Mouse (Mus musculus) cerebellum, adult 11-12 months (tissue): ENCODE results near the gene Atxn7l2.

Source experiments
- DNase-seq: peaks from one replicate; pipeline ENCODE4 v3.0.0; 2022

The Atxn7l2 gene

DNA sequence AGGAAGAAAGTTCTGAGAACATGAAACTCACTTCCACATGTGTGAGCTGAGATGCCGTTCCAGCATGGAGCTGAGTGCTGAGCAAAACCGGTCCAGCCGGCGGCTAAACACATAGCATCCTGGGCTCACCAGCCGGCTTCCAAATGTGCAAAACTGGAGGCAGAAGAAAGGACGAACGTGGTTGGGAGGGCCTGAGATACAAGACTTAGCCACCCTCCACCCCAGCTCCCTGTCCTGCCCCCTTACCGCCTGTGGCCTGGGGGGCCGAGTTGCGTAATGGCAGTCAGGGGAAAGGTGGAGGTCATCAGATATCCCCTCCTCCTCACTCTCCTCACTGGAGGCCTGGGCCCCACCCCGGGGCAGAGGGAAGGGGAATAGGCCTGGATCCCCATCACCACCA is 6.3 kb downstream of the Atxn7l2 start:
- DNase-seq = peak; percentile 41

DNA sequence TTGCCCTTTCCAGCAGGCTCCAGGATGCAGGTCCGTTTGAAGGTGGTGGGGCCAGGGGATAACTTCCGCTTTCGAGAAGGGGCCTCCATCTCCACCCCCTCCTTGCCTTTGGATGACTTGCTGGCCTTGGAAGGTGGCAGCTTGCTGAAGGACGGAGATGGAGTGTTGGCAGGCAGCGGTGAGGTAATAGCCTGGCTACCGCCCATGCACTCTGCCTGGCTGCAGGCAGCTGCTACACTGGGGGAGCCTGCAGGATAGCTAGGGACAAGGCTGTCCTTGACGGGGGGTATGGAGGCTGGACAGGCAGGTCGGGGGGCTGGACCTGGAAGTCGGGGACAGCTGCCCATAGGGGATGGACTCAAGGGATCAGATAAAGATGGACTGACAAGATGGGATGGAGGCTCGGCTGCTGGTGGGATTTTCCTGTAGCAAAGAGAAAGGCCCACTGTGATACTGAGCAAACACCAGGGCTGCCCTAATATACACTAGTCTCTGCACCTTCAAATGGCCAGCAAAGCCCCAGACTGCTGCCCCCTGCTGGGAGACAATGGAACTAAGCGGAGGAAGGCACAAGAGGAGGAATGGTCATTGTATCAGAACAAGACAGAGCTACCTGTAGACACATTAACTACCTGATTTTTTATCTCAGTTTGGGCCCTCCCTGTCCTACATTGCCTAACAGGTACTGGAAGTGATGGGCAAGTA is 7.0 kb downstream of the Atxn7l2 start:
- peak; percentile 84 for DNase-seq

DNA sequence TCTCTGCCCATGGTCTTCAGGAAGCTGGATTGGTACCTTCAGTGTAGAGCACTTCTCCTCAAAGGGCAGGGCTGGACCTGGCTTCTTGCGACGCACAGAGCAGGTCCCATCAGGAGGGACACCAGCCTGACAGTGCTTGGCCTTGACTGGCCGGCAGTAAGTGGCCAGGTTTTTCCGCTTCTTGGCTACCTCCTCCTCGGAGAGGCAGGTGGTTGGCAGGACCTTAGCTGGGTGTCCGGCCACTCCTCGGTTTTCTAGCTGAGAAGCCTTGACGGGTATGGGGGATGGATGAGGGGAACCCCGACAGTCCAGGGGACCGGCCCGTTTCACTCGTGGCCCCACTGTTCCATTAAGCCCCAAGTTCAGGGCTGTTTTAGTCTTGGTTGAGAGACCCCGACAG is 7.5 kb downstream of the Atxn7l2 start:
- DNase-seq = peak; percentile 65

- peak; percentile 24 for DNase-seq
These were observed 8.2 kb downstream of the Atxn7l2 start for GRCm38 (mm10) chr3:108202506-108202905.

DNA sequence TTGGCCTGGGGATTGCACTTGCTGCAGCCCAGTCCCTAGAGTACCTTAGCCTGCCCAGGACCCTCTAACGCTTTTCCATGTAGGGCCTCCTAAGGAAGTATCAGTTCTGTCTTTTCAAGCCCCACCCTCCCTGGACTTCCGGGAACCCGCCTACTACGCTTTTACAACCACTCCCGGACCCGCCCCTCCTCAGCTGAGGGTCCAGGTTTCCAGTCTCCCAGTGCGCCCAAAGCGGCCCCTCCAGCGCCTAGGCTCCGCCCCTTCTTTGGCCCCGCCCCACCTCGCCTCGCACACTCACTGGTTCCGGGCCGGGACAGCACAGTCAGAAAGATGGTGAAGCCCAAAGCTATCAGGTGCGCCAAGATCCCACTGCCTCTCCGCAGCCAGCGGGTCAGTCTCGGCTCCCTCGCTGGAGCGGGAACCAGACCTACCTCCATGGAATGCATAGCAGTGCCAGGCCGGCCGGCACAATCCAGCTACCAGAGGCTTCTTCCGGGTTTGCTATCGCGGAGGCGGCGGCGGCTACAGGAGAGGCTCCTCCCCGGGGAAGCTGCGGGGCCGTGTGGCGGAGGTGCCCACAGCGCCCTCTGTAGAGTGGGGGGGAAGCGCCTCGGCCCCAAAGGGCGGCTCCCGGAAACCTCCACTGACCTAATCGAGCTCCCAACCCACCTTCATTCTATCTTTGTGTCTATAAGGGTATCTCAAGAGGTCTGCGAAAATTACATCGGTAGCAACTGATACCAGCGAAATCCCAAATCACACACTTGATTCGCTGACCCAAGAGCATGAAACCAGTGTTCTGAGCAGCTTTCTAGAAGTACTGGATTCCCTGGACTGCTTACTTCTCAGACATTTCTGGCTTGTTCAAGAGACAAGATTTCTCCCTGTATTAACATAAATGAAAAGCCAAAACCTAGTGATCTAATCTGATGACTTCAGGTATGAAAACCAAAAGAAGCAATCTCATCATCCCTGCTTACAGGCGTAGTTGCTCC is 10.1 kb downstream of the Atxn7l2 start, which contains the start of gene Cyb561d1:
Cyb561d1 (minus strand) TSS at position 884 of the 995 bp plus-strand sequence.
- DNase-seq = peak; percentile 89

GRCm38 (mm10) chr3:108199231-108199630 is 11.5 kb downstream of the Atxn7l2 start:
- DNase-seq = peak; percentile 24

GRCm38 (mm10) chr3:108197066-108197497 is 13.7 kb downstream of the Atxn7l2 start:
- DNase-seq = peak; percentile 73

DNA sequence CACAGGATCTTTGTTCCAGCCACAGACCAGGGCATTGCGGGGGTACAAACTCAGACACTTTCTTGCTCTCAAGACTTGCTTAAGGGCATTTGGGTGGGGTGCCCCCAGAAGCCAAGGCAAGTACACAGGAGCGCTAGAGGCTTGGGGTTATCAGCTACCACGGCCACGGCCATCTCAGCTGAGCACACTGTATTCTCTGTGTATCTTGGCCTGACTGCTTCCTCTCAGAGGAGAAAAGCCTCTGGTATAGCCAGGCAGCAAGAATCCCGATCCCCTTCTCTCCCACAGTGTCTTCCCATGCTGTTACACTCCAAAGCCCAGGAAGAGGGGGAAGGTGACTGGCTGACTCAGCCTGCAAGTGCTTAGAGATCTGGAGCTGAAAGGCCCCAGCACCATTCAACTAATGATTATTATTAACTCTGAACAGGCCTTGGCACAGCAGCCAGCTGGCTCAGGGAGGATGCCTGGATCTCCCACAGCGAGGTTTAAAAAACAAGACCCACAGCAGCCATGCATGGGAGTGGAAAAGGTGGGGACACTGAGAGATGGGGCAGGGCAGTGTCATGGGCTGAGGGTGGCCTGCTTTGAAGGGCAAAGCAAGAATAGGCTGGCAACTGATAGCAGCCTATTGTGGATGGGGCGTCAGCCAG is 14.7 kb downstream of the Atxn7l2 start:
- DNase-seq = peak; percentile 51

DNA sequence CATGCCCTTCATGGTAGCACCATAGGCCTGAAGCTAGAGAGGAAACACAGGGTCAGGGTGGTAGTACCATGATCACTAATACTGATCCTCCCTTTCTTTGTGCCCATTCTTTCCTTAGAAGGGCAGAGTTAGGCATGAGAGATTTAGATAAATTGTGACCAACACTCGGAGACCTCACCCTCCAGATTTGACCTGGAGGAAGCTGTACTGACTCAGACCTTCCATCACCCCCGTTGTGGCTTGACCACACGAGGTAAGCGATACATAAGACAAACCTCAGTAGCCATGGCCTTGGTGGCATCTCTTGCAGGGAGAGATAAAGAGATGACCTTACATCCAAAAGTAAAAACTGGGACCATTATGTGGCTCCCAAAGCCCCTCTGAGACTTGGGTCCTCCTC is 15.4 kb downstream of the Atxn7l2 start:
- DNase-seq = no peak

DNA sequence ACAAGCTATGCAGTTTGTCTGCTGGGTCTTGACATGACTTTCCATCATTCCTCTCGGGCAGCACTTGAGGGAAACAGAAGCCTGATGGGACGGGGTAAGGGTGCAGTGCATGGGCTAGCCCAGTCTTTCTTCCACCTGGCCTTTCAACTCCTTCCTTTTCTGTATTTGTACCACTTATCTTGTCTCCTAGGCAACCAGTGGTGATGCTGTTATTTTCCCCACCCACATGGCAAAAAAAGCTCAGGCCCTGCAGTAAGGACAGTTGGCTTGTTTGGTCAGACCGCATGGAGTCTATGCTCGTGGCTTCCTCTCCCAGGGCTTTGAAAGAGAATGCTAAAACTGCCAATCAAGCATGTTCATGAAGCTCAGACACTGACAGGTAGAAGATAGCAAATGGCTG is 17.0 kb downstream of the Atxn7l2 start:
- no peak for DNase-seq

DNA sequence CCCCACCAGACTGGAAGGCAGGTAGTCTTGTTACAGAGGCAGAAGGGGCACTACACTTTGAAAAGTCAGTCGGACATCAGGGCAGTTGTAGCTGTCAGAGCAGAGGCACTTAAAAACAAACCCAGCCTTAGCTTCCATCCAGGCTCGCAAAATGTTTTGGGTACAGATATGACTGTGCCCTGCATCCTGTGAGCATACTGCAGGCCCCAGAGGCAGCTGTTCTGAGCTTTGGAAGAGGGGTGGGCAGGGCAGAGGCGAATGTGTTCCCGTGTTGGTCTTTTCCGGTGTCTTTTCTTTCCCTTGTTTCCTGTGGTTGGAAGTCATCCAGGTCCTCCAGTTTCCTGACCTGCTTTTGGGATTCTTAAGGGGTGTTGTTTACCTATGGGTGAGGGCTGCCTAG is 20.8 kb downstream of the Atxn7l2 start:
- no peak for DNase-seq

GRCm38 (mm10) chr3:108188716-108189490 is 21.8 kb downstream of the Atxn7l2 start:
- peak; percentile 56 for DNase-seq

DNA sequence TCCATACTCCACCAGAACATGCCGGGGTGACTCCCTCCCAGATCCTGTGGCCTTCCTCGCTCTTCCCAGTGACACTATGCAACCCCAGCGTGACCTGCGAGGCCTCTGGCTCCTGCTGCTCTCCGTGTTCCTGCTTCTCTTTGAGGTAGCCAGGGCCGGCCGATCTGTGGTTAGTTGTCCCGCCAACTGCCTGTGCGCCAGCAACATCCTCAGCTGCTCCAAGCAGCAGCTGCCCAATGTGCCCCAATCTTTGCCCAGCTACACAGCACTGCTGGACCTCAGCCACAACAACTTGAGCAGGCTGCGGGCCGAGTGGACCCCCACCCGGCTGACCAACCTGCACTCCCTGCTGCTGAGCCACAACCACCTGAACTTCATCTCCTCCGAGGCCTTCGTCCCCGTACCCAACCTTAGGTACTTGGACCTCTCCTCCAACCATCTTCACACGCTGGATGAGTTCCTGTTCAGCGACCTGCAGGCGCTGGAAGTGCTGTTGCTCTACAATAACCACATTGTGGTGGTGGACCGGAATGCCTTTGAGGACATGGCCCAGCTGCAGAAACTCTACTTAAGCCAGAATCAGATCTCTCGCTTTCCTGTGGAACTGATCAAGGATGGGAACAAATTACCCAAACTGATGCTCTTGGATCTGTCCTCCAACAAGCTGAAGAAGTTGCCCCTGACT is 23.5 kb downstream of the Atxn7l2 start:
- DNase-seq = peak; percentile 42

GRCm38 (mm10) chr3:108186098-108187047 is 24.4 kb downstream of the Atxn7l2 start, which contains the start of gene Amigo1:
Gene Amigo1, plus strand, starts transcription at chr3:108186335.
- peak; percentile 62 for DNase-seq

DNA sequence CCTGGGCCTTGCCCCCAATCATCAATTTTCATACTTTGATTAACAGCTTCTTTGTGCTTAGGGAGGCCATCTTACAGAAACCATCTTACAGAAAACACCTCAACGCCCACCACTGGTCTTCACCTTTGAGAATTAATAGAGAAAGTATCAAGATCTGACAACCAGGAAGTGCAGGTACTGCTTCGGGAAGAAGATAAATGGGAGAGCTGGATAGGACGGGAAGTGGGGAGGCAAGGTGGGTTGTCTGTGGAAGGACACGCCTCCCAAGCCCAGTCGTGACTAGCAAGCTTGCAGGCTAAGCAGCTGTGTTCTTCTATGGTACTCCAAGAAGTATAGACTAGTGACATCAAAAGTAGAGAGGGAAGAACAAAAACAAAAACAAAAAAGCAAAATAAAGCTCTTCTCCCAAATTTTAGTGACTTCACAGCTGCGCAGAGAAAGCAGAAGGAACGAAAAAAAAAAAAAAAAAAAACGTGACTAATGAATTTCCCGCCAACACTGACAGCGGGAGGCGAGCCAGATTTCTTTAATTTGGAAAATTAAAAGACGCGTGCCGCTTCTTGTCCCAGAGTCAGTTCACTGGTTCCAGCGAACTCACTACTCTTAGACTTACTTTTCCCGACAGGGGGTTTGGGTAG is 25.2 kb downstream of the Atxn7l2 start:
- no peak for DNase-seq

DNA sequence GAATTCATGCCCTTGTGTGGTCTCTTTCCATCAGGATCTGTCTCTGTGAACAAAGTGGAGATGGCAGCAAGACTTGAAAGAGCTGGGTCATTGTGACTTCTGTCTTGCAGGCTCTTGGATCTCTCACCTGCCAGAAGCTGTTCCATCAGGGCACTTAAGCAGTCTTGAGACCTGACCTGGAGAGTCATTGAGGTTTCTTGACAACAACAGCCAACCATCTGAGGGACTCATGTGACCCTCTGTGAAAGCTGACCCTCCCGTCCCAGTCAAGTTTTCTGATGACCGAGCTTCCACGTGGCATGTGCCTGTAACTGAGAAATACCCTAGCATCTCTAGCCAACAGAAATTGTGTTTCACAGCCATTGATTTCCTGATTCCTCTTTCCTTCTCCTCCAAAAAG is 26.0 kb downstream of the Atxn7l2 start:
- DNase-seq = no peak

DNA sequence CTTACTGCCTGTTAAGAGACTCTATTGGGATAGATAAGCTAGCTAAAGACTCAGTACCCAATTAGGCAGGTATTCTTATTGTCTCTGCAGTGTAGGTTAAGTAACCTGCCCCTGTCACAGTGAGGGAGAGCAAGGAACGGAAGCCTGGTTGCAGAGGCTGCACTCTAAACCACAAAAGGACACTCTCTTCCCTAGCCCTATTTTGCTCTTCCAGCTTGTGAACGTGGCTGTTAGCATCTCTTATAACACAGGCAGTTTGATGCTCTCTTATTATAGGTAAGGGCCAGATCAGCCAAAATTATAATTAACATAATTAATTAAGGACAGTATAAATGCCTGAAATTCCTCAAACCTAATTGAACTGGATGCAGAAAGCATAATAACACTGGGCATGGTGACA is 30.2 kb downstream of the Atxn7l2 start:
- no peak for DNase-seq

- DNase-seq = no peak
These were observed 31.7 kb downstream of the Atxn7l2 start for GRCm38 (mm10) chr3:108178756-108179715.
